Comparison of ENCODE assay signal across 10 mouse cellular contexts in genomic region chr17:28033046-28033580, GRCm38 (mm10). TPM values are rescaled to one million over a fixed set of nuclear protein-coding genes. Genes with fewer than 3 reads are reported as not detected.
DNase-seq lines count a peak whose midpoint lies in the region; ATAC-seq and TF ChIP-seq lines count a peak whose summit lies in the region.
"Had no signal": no experiment of that assay in that cellular context is flagged by ENCODE, and none has a peak within 500 bp of the region (broad histone marks: within the 10 kb centered on the region; RNA-seq: fewer than 3 reads in every experiment).

No protein-coding gene starts in this region.

- no peak for ATAC-seq in embryonic facial prominence, embryonic 11.5 days (replicated peaks; ENCODE audit: insufficient number of reproducible peaks, low FRiP score, low TSS enrichment, low read depth)
- peak; percentile 38; the same call in 1 of the 2 replicates for ATAC-seq in hindbrain, embryonic 11.5 days (ENCODE audit: low FRiP score)
- no peak for ATAC-seq in midbrain, embryonic 16.5 days
- no peak for ATAC-seq in activated CD4-positive, CD25-positive, alpha-beta regulatory T cell, adult 4 months
- ATAC-seq: inflammation-experienced regulatory T-cells, adult 6 months had no signal

- H3K4me2 ChIP-seq in embryonic facial prominence, embryonic 11.5 days (ENCODE audit: low read depth, low read length) = no peak overlapping the region
- no peak overlapping the region for H3K4me2 ChIP-seq in hindbrain, embryonic 11.5 days (replicated peaks; ENCODE audit: low read depth, low read length)
- H3K4me2 ChIP-seq in midbrain, embryonic 16.5 days (ENCODE audit: low read length) = no peak overlapping the region

- no peak for TF ChIP-seq POLR2A in lung, adult 2 months (IDR thresholded peaks at IDR 0.05; ENCODE audit: borderline replicate concordance, extremely low read depth, low read depth, low read length)

- H3K9me3 ChIP-seq in embryonic facial prominence, embryonic 11.5 days (replicated peaks; ENCODE audit: control insufficient read depth, low read length) = no peaks in the 10 kb centered on the region
- no peaks in the 10 kb centered on the region for H3K9me3 ChIP-seq in hindbrain, embryonic 11.5 days (ENCODE audit: control insufficient read depth, low read length)
- no peaks in the 10 kb centered on the region for H3K9me3 ChIP-seq in midbrain, embryonic 16.5 days (replicated peaks; ENCODE audit: control insufficient read depth, low read length, poor library complexity, severe bottlenecking)

- H3K27ac ChIP-seq in embryonic facial prominence, embryonic 11.5 days (replicated peaks; ENCODE audit: low read depth, low read length) = no peak overlapping the region
- H3K27ac ChIP-seq in hindbrain, embryonic 11.5 days (ENCODE audit: low read depth, low read length) = peak overlapping the region; percentile 89
- H3K27ac ChIP-seq in midbrain, embryonic 16.5 days (ENCODE audit: low read length) = peak overlapping the region; percentile 69
- H3K27ac ChIP-seq: liver, embryonic 14.5 days had no signal

- no peaks in the 10 kb centered on the region for H3K27me3 ChIP-seq in embryonic facial prominence, embryonic 11.5 days (ENCODE audit: control insufficient read depth, insufficient read depth, low read length)
- no peaks in the 10 kb centered on the region for H3K27me3 ChIP-seq in hindbrain, embryonic 11.5 days (ENCODE audit: control insufficient read depth, insufficient read depth, low read length)
- H3K27me3 ChIP-seq in midbrain, embryonic 16.5 days (ENCODE audit: control insufficient read depth, insufficient read depth, low read depth, low read length) = no peaks in the 10 kb centered on the region

- 29% methylated on average over 3 of the region's 3 CpGs for WGBS in lung, adult 2 months
- WGBS in embryonic facial prominence, embryonic 11.5 days = 46% methylated on average over 3 of the region's 3 CpGs
- WGBS in hindbrain, embryonic 11.5 days = 25% methylated on average over 3 of the region's 3 CpGs
- WGBS in midbrain, embryonic 16.5 days = 8% methylated on average over 3 of the region's 3 CpGs

- H3K4me1 ChIP-seq in lung, adult 2 months (ENCODE audit: control insufficient read depth, insufficient read depth, low read length) = peaks cover 64% of the 10 kb centered on the region
- H3K4me1 ChIP-seq in embryonic facial prominence, embryonic 11.5 days (ENCODE audit: control insufficient read depth, insufficient read depth, low read length) = peaks cover 2% of the 10 kb centered on the region; the same call in 1 of the 2 replicates
- H3K4me1 ChIP-seq in hindbrain, embryonic 11.5 days (replicated peaks; ENCODE audit: control insufficient read depth, insufficient read depth, low read length) = peaks cover 5% of the 10 kb centered on the region
- H3K4me1 ChIP-seq in midbrain, embryonic 16.5 days (ENCODE audit: control insufficient read depth, insufficient read depth, low read length) = peaks cover 27% of the 10 kb centered on the region

- peak; percentile 13 for DNase-seq in lung, adult 2 months
- no peak for DNase-seq in lung, postnatal 25 days (ENCODE audit: low spot score)
- no peak for DNase-seq in embryonic facial prominence, embryonic 11.5 days (ENCODE audit: low spot score)
- no peak for DNase-seq in hindbrain, embryonic 11.5 days (ENCODE audit: low spot score)
- no peak for DNase-seq in urinary bladder, postnatal 10 days (ENCODE audit: low spot score)
- no peak for DNase-seq in embryo, embryonic 11 days

- TF ChIP-seq CTCF in lung, adult 2 months (IDR thresholded peaks at IDR 0.05; ENCODE audit: insufficient read depth, low read length) = no peak

- H3K4me3 ChIP-seq in lung, adult 2 months (replicated peaks; ENCODE audit: extremely low read depth, low read depth, low read length) = no peak overlapping the region
- no peak overlapping the region for H3K4me3 ChIP-seq in embryonic facial prominence, embryonic 11.5 days (ENCODE audit: low read depth, low read length)
- no peak overlapping the region for H3K4me3 ChIP-seq in hindbrain, embryonic 11.5 days (ENCODE audit: low read depth, low read length)
- H3K4me3 ChIP-seq in midbrain, embryonic 16.5 days (ENCODE audit: low read depth, low read length) = no peak overlapping the region

- H3K9ac ChIP-seq in embryonic facial prominence, embryonic 11.5 days (replicated peaks; ENCODE audit: low read length) = peak overlapping the region; percentile 26; the same call in 1 of the 2 replicates
- H3K9ac ChIP-seq in hindbrain, embryonic 11.5 days (ENCODE audit: low read depth, low read length) = peak overlapping the region; percentile 37; the same call in 1 of the 2 replicates
- H3K9ac ChIP-seq in midbrain, embryonic 16.5 days (ENCODE audit: low read depth, low read length) = peak overlapping the region; percentile 35; the same call in 1 of the 2 replicates
- H3K9ac ChIP-seq: liver, embryonic 14.5 days had no signal

- H3K36me3 ChIP-seq in embryonic facial prominence, embryonic 11.5 days (replicated peaks; ENCODE audit: control insufficient read depth, insufficient read depth, low read depth, low read length) = no peaks in the 10 kb centered on the region
- no peaks in the 10 kb centered on the region for H3K36me3 ChIP-seq in hindbrain, embryonic 11.5 days (ENCODE audit: control insufficient read depth, insufficient read depth, low read length)
- no peaks in the 10 kb centered on the region for H3K36me3 ChIP-seq in midbrain, embryonic 16.5 days (ENCODE audit: control insufficient read depth, insufficient read depth, low read length)

RNA-seq across cellular contexts. Expression of gene Tcp11, which starts 47.3 kb away (rescaled TPM):
- polyA plus RNA-seq in lung, adult 2 months (2012; rRNA removed) = 13.4 and 16.9 TPM in 2 replicates
- polyA plus RNA-seq in embryonic facial prominence, embryonic 11.5 days (2014; fragmentation: Nextera tagmentation; extraction: Ambion mirVana) = 1.1 and 1.3 TPM in 2 replicates
- 0.99 and 1.3 TPM in 2 replicates for polyA plus RNA-seq in hindbrain, embryonic 11.5 days (2014; fragmentation: Nextera tagmentation; extraction: Ambion mirVana)
- polyA plus RNA-seq in midbrain, embryonic 16.5 days (2015; fragmentation: Nextera tagmentation; extraction: Ambion mirVana) = 2.0 TPM in 2 replicates
- polyA plus RNA-seq in activated CD4-positive, CD25-positive, alpha-beta regulatory T cell, adult 4 months (2017; shearing (Covaris generic)) = 1 to 10 TPM; 1.0 to 1.6 TPM
